Mouse (Mus musculus) thymus, postnatal 25 days (tissue): ENCODE data around the gene Tmem251.

ENCODE experiments used
- DNase-seq: peaks from one replicate; pipeline ENCODE4 v3.0.0; 2022

Tmem251 gene

GRCm38 (mm10) chr12:102710851-102711375 lies 32.6 kb upstream of the Tmem251 start:
- DNase-seq, result no peak

GRCm38 (mm10) chr12:102713153-102713865 lies 30.3 kb upstream of the Tmem251 start:
- no peak for DNase-seq

GRCm38 (mm10) chr12:102714116-102714515 lies 29.4 kb upstream of the Tmem251 start:
- no peak for DNase-seq

GRCm38 (mm10) chr12:102714654-102715395 lies 28.7 kb upstream of the Tmem251 start:
- DNase-seq, result no peak

- peak; percentile 58 for DNase-seq
Measured at GRCm38 (mm10) chr12:102719552-102720315, 23.8 kb upstream of the Tmem251 start.

- DNase-seq, result peak; percentile 68
Measured at GRCm38 (mm10) chr12:102722451-102722850, 21.1 kb upstream of the Tmem251 start.

- no peak for DNase-seq
Measured at GRCm38 (mm10) chr12:102722966-102723365, 20.6 kb upstream of the Tmem251 start.

- no peak for DNase-seq
Measured at GRCm38 (mm10) chr12:102723861-102724260, 19.7 kb upstream of the Tmem251 start.

- DNase-seq, result no peak
Measured at GRCm38 (mm10) chr12:102725146-102725545, 18.4 kb upstream of the Tmem251 start.

- no peak for DNase-seq
Measured at GRCm38 (mm10) chr12:102725761-102726175, 17.8 kb upstream of the Tmem251 start.

GRCm38 (mm10) chr12:102729855-102730797 lies 13.4 kb upstream of the Tmem251 start:
- peak; percentile 61 for DNase-seq

GRCm38 (mm10) chr12:102730798-102731619 lies 12.6 kb upstream of the Tmem251 start:
- DNase-seq, result no peak

GRCm38 (mm10) chr12:102733381-102733780 lies 10.2 kb upstream of the Tmem251 start:
- DNase-seq, result peak; percentile 70

- no peak for DNase-seq
Measured at GRCm38 (mm10) chr12:102739096-102739495, 4.5 kb upstream of the Tmem251 start.

GRCm38 (mm10) chr12:102740285-102740684 lies 3.3 kb upstream of the Tmem251 start:
- peak; percentile 46 for DNase-seq

GRCm38 (mm10) chr12:102742056-102742455 lies 1.5 kb upstream of the Tmem251 start:
- no peak for DNase-seq

- no peak for DNase-seq
Measured at GRCm38 (mm10) chr12:102743036-102743588, 450 bp upstream of the Tmem251 start.

- no peak for DNase-seq
Measured at GRCm38 (mm10) chr12:102744839-102745238, 1.3 kb downstream of the Tmem251 start.

GRCm38 (mm10) chr12:102748256-102748655 lies 4.7 kb downstream of the Tmem251 start:
- no peak for DNase-seq

- peak; percentile 54 for DNase-seq
Measured at GRCm38 (mm10) chr12:102756304-102756703, 12.7 kb downstream of the Tmem251 start.
